Mouse (Mus musculus): Measurements from ENCODE around the gene Tpst1.

The Tpst1 gene

DNA sequence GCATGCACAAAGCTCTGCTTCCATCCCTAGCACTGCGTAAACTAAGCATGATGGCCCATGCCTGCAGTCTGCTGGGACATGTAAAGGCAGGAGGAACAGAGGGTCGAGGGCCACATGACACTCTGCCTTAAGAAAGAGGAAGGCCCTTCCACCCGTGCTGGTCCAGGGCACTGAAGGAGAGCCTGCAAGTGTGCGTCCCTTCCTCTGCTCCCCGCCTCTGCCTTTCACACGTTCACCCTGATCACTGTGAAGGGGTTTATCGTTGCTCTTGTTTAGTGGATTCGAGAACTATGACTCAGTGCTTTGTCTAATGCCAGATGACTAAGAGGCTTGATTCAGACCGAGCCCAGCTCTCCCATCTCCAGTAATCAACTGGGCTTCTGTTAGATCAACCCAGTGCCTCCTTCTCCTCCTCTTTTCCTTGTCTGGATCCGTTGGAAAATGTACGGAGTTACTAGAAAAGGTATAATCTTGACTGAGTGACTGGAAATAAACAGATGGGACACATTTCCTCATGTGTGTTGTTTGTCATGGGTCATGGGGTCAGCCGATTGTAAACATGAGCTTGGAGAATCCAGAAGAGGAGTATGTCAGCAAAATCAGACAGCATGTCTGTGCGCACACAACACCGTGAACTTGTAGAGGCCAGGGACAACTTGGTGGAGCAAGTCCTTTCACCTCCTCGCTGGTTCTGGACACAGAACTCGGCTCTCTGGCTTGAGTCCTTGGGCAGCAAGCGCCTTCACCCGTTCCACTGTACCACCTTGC lies 16.7 kb downstream of the Tpst1 start:
- peak; percentile 13 to 14 for DNase-seq (ENCODE audit: low spot score in 2 of 2)

DNA sequence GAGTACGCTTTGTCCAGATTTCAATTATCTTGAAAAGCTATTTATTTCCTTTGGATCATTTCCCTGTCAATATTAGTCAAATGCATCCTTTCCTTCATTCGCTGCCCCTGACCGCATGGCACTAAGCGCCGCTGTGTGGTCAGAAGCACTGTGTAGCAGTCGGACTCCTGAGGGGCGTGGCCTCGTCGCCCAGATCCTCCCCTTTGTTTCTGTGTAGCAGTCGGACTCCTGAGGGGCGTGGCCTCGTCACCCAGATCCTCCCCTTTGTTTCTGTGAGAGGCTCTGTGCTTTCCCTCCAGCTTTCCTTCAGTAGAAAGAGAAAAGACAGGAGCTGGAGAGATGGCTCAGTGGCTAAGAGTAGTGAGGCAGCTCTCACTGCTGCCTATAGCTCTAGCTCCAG lies 23.6 kb downstream of the Tpst1 start:
- DNase-seq (ENCODE audit: low spot score in 2 of 2), result no peak

DNA sequence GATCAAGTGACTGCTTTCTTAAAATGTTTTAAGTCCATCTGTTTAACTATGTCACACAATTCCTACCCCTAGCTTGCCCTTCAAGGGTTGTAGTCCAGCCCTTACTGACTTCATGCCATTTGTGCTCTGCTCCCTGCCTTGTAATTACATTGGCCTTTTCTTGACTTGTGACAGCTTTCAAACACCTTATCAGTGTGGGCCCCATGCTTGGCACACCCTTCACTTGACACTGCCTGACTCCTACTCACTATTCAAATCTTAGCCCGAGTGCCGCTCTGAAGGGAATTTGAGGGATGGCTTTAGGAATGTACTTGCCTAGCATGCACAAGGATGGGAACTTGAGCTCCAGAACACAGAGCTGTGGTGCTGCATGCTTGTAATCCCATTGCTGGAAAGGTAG lies 24.7 kb downstream of the Tpst1 start:
- DNase-seq (ENCODE audit: low spot score in 2 of 2), result no peak

DNA sequence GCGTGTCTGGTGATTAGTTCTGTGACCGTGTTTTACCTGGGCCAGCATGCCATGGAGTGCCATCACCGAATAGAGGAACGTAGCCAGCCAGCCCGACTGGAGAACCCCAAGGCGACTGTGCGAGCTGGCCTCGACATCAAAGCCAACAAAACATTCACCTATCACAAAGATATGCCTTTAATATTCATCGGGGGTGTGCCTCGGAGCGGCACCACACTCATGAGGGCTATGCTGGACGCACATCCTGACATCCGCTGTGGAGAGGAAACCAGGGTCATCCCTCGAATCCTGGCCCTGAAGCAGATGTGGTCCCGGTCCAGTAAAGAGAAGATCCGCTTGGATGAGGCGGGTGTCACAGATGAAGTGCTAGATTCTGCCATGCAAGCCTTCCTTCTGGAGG lies 28.6 kb downstream of the Tpst1 start:
- DNase-seq (ENCODE audit: low spot score in 2 of 2), result no peak

DNA sequence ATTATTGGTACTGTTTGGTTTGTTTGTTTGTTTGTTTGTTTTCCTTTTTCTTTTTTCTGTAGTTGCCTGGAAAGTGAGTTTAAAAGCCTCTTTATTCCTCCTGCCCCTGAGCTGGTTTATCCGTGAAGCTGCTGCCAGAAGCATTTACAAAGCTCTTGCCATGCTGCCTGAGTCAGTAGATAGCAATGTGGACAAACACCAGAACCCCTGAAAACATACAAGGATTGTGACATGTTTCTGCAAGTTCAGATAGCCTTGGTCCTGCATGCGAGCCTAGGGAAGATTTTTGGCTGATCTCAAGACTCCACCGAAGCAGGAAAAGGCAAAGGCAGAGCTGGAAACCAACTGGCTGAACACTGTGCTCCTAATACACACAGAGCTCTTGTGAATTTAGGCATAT lies 36.2 kb downstream of the Tpst1 start:
- no peak for DNase-seq (ENCODE audit: low spot score in 2 of 2)

DNA sequence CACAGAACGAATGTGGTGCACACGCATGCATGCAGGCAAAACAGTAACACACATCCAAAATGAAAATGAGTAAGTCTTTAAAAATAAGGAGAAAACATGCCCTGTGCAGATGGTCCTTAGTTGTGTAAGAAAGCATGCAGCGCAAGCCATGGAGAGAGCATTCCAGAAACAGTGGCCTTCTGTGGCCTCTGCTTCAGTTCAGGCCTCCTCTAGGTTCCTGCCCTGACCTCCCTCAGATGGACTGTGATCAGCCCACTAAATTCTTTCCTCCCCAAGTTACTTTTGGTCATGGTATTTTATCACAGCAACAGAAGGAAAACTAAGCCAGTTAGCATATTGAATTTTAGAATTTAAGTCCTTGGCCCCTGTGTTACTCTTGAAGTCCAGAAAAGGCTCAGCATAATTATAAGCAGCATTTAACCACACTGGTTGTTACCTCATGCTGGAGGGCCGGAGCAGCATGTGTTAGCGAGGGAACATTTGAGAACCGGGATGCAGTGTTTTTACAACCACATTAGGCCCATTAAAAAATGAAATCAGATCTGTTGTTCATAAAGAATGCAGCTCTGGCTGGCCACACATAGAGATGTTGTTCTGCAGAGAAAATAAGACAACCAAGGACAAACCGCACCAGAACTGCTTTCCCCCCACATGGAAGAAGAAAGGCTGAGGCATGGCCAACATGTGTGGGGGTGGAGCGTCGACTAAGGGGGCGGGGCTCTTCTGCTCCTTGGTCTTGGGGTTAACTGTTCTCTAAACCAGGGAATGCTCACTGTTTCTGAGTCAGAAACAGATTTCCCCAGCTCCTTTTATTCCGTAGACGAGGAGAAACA lies 37.7 kb downstream of the Tpst1 start:
- no peak for DNase-seq (ENCODE audit: low spot score in 2 of 2)

DNA sequence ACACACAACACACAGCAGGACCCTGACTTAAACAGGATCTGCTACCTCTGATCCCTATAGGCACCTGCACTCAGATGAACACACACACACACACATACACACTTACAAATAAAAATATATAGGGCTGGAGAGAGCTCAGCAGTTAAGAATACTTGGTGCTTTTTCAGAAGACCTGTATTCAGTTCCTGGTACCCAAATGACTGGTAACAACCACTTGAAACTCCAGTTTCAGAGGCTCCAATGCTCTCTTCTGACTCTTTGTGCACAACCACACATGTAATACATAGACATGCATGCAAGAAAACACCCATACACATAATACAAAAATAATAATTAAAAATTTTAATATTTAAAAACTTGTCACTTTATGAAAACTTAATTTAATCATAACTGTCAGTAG lies 39.5 kb downstream of the Tpst1 start:
- DNase-seq (ENCODE audit: low spot score in 2 of 2), result no peak

DNA sequence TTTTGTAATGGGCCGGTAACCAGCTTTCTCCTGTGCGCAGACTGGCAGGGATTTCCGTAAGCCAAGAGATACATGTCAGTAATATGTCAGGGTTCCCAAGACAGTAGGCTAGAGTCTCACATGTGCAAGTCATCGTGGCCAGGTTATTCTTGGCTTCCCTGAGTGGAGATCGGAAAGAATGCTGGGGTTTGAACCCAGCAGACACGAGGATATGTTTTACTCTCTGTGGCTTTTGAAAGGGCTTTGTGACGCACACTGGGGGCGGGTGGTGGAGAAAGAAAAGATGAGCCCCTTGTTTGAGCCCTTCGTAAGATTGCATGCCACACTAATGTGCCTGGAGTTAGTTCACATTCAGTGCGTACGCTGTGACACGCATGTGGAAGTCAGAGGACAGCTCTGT lies 43.0 kb downstream of the Tpst1 start:
- no peak for DNase-seq (ENCODE audit: low spot score in 2 of 2)

DNA sequence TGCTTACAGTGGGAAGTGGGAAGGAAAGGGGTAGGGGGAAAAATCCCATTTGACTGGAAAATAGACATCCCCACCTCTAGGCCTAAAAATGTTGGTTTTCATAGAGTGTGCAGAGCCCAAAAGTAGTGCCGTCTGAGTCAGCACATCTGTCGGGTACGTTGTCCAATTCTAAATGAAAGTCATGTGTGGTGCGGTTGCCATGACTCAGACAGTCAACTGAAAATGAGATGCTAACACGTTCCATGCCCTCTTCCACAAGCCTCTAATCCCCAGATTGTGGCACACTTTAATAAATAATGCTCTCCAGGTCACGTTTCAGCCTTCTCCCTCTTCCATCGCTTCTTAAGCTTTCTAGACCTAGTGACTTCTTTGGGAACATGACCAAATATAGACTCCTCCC lies 43.7 kb downstream of the Tpst1 start:
- DNase-seq (ENCODE audit: low spot score in 2 of 2), result no peak

DNA sequence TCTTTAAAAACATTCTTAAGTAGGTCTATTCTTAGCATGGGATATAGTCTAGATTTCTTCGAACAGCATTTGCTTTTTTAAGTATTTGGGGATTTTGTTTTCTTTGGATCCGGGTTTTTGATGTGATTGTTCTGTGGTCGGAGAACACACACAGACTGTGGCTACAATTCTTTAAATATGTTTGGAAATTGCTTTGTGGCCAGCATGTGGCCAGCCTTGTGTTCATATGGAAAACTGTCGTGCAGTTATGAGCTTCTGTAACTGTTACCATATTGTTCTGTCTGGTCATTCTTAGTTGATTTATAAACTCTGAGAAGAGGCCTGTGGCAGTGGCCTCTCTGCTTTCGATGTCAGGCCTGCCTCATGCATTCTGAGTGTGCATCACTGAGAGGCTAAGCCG lies 44.8 kb downstream of the Tpst1 start:
- no peak for DNase-seq (ENCODE audit: low spot score in 2 of 2)

DNA sequence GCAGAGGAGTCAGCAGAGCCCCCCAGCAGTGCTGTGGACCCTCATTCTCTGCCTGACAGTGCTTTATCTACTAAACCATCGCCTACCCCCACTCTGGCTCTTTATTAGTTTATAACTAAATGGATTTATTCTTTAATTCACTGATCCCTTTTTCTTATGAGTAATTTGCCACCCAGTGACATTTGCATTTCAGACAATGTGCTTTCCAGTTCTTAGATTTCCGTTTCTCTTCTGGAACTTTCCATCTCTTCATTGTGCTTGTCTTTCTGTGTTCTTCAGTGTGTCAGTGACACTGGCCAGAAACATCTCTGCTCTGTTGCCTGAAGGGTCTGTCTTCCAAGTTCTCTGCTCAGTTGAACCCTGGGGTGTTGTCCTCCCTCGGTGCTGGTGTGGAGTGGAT lies 46.1 kb downstream of the Tpst1 start:
- no peak for DNase-seq (ENCODE audit: low spot score in 2 of 2)

DNA sequence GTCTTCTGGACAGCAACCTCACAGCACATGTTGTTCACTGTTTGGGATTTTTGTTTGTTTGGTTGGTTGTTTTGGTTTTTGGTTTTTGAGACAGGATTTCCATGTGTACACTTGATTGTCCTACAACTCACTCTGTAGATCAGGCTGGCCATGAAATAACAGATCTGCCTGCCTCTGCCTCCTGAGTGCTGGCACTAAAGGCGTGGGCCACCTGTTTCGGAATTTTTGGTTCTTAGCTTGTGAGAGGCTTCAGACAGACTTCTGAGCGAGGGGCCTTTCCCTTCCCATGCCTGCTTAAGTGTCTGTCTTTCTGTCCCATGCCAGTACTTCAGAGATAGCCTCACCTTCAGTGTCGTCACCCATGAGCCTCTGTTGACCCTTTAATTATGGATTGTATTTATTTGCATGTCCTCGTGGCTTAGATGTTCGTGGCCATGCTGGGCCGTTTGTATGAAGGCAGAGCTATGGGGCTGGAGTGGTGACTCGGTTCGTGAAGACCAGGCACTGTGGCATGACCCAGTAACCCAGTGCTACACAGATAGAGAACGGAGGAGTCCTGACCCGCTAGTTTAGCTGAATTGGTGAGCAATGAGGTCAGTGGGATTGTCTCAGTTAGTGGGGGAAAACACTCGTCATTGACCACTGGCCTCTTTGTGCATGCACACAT lies 47.1 kb downstream of the Tpst1 start:
- no peak for DNase-seq (ENCODE audit: low spot score in 2 of 2)

DNA sequence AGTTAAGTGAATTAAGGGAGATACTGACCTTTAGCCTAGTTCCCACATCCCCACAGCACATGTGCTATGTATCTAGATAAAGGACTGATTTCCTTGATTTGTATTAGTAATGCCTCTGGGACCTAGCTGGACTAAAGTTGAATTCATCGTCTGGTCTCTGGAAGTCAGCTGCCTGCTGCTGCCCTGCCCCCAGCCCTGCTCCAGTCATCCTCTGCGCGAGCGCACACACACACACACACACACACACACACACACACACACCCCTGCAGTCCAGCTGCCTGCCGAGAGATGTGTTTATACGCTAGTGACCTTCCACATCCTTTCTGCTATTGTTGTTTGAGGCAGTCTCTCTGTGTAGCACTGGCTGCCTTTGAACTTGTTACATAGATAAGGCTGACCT lies 47.8 kb downstream of the Tpst1 start:
- DNase-seq (ENCODE audit: low spot score in 2 of 2), result no peak

DNA sequence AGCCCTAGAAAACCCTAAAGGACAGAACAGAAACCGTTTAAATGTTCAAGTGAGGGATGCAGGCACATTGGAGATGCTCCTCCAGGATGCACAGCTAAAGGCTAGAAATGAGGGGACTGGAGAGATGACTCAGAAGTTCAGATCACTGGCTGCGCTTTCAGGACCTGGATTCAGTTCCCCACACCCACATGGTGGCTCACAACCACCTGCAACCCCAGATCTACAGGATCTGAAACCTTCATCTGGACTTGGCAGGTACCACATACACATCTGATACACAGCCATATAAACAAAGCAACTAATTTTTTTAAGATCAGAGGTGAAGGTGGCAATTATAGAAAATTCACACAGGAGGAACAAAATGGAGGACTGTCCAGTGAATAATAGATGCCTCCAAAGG lies 49.2 kb downstream of the Tpst1 start:
- no peak for DNase-seq (ENCODE audit: low spot score in 2 of 2)

DNA sequence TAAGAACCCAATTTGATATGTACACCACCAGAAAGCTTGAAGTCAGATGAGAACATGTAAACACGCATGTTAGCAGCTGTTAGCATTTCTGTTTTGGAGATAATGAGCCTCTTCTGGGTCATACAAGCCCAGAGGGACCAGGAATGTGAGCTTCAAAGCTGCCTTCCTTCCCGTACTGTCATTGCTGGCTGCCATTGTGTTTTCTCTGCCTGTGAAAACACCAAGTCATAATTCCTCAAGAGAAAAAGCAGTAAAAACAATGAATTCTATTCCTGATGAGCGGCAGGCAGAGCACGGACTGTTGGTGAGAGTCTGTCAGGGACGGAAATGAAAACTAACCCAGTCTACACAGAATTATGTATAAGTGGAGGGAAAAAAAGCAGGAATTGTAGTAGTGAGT lies 51.1 kb downstream of the Tpst1 start:
- no peak for DNase-seq (ENCODE audit: low spot score in 2 of 2)

DNA sequence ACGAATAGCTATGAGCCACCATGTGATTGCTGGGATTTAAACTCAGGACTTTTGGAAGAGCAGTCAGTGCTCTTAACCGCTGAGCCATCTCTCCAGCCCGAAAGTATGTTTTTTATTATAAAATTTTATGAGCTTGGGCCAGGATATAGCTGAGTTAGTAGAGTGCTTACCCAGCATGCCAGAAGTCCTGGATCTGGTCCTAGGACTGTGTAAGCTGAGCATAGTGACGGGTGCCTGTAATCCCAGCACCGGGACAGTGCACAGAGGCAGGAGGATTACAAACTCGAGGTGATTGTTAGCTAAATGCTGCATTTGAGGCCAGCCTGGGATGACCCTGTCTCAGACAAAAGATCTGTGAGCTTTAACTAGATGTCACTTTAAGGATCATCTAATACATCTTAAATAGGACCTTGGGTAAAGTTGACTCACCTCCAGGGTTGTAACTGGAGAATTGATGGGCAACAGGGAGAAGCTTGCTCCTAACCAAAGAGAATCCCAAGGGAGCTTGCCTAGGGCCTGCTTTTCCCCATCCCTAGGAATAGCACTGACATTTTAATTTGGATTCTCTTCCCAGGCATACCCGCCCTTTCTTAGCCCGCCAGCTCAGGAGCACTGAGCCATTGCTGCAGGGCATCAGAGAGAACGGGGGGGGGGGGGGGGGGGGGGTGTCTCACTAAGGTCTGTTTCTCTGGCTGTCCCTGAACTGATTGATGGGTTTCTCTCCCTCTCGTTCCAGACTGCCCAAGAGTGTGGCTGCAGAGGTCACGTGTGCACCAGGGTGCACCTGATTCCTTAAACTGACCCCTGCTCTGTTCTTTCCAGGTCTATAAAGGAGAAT lies 55.8 kb downstream of the Tpst1 start:
- no peak for DNase-seq (ENCODE audit: low spot score in 2 of 2)

DNA sequence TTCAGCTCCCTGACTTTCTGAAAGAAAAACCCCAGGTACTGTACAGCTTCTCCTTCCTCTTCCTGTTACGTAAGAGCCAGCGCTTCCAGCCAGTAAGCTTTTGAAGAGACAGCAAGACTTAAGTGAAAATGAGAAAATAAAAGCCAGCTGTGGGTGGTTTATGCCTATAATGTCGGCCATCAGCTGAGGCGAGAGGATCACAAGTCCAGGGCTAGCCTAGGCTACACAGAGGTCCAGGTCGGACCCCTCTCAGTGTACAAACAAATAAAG lies 56.3 kb downstream of the Tpst1 start:
- no peak for DNase-seq (ENCODE audit: low spot score in 2 of 2)

DNA sequence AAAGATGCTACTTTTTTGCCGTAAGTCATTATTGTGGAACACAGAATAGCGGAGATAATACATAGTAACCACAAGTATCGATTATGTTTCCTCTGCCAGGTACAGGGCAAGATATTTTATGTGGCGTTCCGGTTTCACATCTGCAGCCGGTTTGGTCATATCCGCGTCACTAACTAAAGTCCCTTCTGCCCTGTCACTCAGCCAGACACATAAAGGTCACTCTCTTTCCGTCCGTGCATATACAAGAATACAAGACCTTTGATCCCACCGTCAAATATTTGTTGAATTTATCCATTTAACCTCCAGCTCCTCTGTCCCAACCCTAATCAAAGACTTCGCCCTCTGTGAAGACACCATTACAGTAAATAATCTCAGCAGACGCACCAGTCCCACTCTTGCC lies 63.5 kb downstream of the Tpst1 start:
- no peak for DNase-seq (ENCODE audit: low spot score in 2 of 2)

DNA sequence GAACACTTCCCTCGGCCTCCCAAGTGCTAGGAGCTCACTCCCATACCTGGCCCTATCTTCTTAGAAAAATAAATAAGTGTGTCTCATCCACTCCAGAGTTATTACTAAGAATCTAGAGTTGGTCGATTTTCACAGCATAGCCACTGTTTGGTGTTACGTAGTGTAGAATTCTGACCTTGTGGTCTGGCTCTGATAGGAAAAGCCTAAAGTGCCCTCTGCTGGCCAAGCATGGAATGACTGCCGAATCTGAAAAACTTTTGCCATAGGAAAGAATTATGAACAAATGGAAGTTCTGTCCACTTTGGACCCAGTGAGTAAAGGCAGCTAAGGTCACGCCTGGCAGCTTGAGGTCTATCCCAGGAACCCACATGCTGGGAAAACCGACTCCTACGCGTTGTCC lies 66.3 kb downstream of the Tpst1 start:
- DNase-seq (ENCODE audit: low spot score in 2 of 2), result peak; percentile 74 to 76

DNA sequence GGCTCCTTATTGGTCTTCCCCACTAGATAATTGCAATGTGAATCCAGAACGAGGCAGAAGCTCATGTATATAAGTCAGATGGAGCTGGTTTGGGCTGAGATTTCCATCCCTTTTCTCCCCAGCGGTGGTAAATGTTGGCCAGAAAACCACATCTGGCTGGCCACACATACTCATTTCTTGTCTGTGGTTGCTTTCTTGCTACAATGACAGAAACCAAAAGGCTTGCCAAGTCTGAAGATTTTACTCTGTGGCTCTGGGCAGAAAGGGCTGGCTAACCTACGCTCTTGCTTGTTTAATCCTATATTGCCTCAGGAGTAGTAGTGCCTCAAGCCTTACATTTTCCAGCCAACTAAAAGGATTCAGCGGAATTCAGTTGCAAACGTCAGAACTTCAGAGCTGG lies 68.0 kb downstream of the Tpst1 start:
- DNase-seq (ENCODE audit: low spot score in 2 of 2), result no peak

DNA sequence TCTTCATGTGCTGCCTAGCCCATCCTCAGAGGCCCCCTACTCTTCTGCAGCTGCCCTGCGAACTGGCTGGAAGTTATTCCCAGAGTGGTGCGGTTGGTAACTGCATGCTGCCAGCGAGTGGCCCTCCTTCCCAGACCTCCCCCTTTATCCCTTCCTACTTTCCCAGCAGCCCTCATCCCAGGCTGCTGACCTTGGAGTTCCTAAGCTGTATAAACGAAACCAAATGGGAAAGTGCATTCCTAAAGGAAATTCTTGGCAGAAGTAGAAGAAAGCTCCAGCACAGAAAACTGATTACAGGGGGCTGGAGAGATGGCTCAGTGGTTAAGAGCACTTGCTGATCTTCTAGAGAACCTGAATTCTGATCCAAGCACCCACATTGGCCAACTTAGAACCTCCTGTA lies 68.9 kb downstream of the Tpst1 start:
- DNase-seq (ENCODE audit: low spot score in 2 of 2), result no peak

DNA sequence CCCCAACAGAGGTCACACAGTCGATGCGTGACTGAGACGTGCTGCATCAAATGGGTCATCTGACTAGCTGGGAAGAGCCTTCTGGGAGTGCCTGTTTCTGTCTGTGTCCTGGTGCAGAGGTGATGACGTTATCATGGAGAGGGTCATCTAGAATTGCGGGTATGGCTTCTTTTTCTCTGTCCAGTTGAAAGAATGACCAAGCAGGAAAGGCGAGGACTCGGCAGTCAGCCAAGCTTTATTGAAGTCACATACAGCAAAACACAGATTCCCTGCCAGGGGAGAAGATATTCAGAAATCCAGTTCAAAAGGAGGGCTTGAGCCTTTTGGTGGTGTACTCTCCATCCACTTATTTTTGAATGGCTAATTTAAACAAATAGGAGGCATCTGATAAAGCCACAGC lies 70.0 kb downstream of the Tpst1 start:
- no peak for DNase-seq (ENCODE audit: low spot score in 2 of 2)
